Mouse (Mus musculus) C2C12 (cell line): Measurements from ENCODE around the gene AC134908.4. TPM values are rescaled to one million over a fixed set of nuclear protein-coding genes. Genes with fewer than 3 reads are reported as not detected.
A peak's percentile ranks its signal among the peaks of the same experiment; 100 is the strongest.

Experiments
- H3K27me3 ChIP-seq: one replicate; pipeline ENCODE4 v1.6.1; 2011; ENCODE audit not compliant: control insufficient read depth, insufficient read depth, insufficient read length
- H3K36me3 ChIP-seq: one replicate; pipeline ENCODE4 v1.6.1; 2011; ENCODE audit not compliant: control insufficient read depth, insufficient read depth
- H3K4me3 ChIP-seq: one replicate; pipeline ENCODE4 v1.5.1; 2011; ENCODE audit warnings: mild to moderate bottlenecking, control low read depth; ENCODE audit not compliant: poor library complexity, insufficient read depth, severe bottlenecking
- H3K79me2 ChIP-seq: one replicate; pipeline ENCODE4 v1.6.1; 2011; ENCODE audit not compliant: control insufficient read depth, insufficient read depth
- H3K79me3 ChIP-seq: one replicate; pipeline ENCODE4 v1.6.1; 2011; ENCODE audit warnings: low read depth, control low read depth
- H3ac ChIP-seq: one replicate; pipeline ENCODE3; 2011; ENCODE audit warnings: low read depth; ENCODE audit not compliant: control insufficient read depth, insufficient read length
- CEBPB ChIP-seq: IDR thresholded peaks from one replicate; pipeline ENCODE4 v1.6.1; 2011; ENCODE audit warnings: low read depth, mild to moderate bottlenecking, control low read depth, moderate library complexity
- CTCF ChIP-seq: IDR thresholded peaks from one replicate; pipeline ENCODE4 v1.5.1; 2011; ENCODE audit not compliant: control insufficient read depth, insufficient read depth, insufficient read length
- FOSL1 ChIP-seq: IDR thresholded peaks from one replicate; pipeline ENCODE4 v1.8.0; 2011; ENCODE audit warnings: mild to moderate bottlenecking, low read length; ENCODE audit not compliant: poor library complexity, insufficient read depth, severe bottlenecking
- MAX ChIP-seq: IDR thresholded peaks from one replicate; pipeline ENCODE4 v1.6.1; 2011; ENCODE audit warnings: mild to moderate bottlenecking, control low read depth
- MYOD1 ChIP-seq: IDR thresholded peaks from one replicate; pipeline ENCODE4 v1.6.1; 2011; ENCODE audit warnings: low read depth; ENCODE audit not compliant: control insufficient read depth, insufficient read length
- MYOG ChIP-seq: IDR thresholded peaks from one replicate; pipeline ENCODE4 v1.6.1; 2011; ENCODE audit not compliant: control insufficient read depth, insufficient read length; ENCODE audit errors: extremely low read depth
- USF1 ChIP-seq: IDR thresholded peaks from one replicate; pipeline ENCODE4 v1.6.1; 2011; ENCODE audit warnings: low read depth, mild to moderate bottlenecking, control low read depth, moderate library complexity
- polyA plus RNA-seq: library from polyadenylated mRNA; unstranded; fragments of >200 nt; fragmentation: generic; extraction: Trizol; gene quantifications from one replicate; pipeline ENCODE4 v1.2.1, GENCODE M21; 2012; ENCODE audit warnings: missing spikeins

AC134908.4 gene
- polyA plus RNA-seq, 1 experiment: not detected

- H3K4me3 ChIP-seq: no peak overlapping the region
- H3K27me3 ChIP-seq: no peaks in the 10 kb centered on the region
- H3K79me3 ChIP-seq: peaks cover 19% of the 10 kb centered on the region
- peaks cover 35% of the 10 kb centered on the region for H3K79me2 ChIP-seq
- no peak overlapping the region for H3ac ChIP-seq
- TF ChIP-seq CEBPB (no peak), MYOD1 (no peak), MAX (no peak), USF1 (no peak), FOSL1 (no peak), MYOG (no peak), CTCF (no peak)
- H3K36me3 ChIP-seq: peaks cover 35% of the 10 kb centered on the region
Measured at GRCm38 (mm10) chr17:25836397-25837075, 41.1 kb upstream of the AC134908.4 start.

DNA sequence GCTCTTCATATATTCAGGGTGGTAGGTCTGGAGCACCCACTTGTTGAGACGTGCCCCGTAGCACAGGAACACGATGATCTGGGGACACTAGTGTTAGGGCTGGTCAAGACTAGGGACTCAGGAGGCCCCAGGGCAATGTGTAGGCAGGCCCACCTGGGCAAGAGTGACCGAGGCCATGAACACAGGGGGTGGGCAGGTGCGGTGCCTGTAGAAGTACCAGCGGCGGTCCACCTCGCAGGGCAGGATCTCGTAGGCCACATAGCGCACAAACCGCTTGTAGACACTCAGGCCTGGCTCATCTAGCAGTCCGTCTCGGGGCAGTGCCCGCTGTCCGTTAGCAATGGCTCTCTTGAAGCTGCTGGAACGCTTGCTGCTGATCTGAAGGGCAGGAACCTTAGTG, 40.4 kb upstream of the AC134908.4 start:
- H3K4me3 ChIP-seq: no peak overlapping the region
- peaks cover 26% of the 10 kb centered on the region for H3K79me3 ChIP-seq
- H3K79me2 ChIP-seq: peaks cover 42% of the 10 kb centered on the region
- TF ChIP-seq CEBPB (no peak), CTCF (no peak), USF1 (no peak), MYOD1 (no peak), MAX (no peak), MYOG (no peak), FOSL1 (no peak)
- H3K27me3 ChIP-seq: no peaks in the 10 kb centered on the region
- H3K36me3 ChIP-seq: peaks cover 35% of the 10 kb centered on the region
- H3ac ChIP-seq: no peak overlapping the region

- H3K36me3 ChIP-seq: peaks cover 35% of the 10 kb centered on the region
Measured at GRCm38 (mm10) chr17:25835301-25835700, 39.8 kb upstream of the AC134908.4 start.

DNA sequence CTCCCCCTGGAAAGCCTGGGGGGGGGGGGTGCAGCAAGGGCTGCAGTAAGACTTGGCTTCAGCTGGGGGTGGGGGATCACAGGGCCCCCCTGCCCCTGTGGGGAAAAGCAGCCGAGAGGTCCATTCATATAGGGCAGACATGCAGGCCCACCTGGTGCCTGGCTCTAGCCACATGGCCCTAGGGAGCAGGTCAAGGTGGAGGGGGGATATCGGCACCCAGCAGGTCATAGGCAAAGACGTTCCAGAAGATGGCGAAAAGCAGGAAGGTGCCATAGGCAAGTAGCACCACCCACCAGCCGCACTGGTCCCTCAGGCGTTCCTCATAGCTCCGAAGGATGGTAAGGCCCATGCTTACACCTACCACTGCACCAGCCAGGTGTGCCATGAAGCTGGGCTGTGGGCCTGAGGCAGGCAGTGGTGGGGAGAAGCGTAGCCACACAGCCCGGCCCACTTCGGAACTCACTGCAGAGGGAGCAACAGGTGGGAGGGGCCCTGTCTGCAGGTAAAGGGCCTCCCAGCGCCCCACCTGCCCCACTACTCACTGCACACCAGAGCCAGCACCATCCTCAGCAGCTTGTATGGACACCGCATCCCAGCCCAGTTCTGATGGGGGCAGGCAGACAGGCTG, 39.2 kb upstream of the AC134908.4 start:
- Histone ChIP-seq H3K27me3 (no peaks in the 10 kb centered on the region), H3K4me3 (peak overlapping the region; percentile 79), H3K79me3 (peaks cover 27% of the 10 kb centered on the region), H3ac (no peak overlapping the region), H3K36me3 (peaks cover 39% of the 10 kb centered on the region), H3K79me2 (peaks cover 51% of the 10 kb centered on the region)
- TF ChIP-seq MYOG (no peak), MYOD1 (no peak), MAX (no peak), CTCF (no peak), CEBPB (no peak), USF1 (no peak), FOSL1 (no peak)

More at GRCm38 (mm10) chr17:25835301-25835700, 39.8 kb upstream of the AC134908.4 start:
- TF ChIP-seq MAX: no peak
- TF ChIP-seq CTCF: no peak
- no peak for TF ChIP-seq USF1
- no peak for TF ChIP-seq MYOG
- no peak for TF ChIP-seq FOSL1
- Histone ChIP-seq H3K79me3 (peaks cover 27% of the 10 kb centered on the region), H3K4me3 (no peak overlapping the region), H3K79me2 (peaks cover 47% of the 10 kb centered on the region), H3ac (no peak overlapping the region), H3K27me3 (no peaks in the 10 kb centered on the region)

- peaks cover 38% of the 10 kb centered on the region for H3K36me3 ChIP-seq
- no peaks in the 10 kb centered on the region for H3K27me3 ChIP-seq
- H3K79me2 ChIP-seq: peaks cover 51% of the 10 kb centered on the region
- TF ChIP-seq CEBPB (no peak), MYOG (no peak), USF1 (no peak), CTCF (no peak), MAX (no peak)
- H3ac ChIP-seq: peak overlapping the region; percentile 55
- H3K79me3 ChIP-seq: peaks cover 27% of the 10 kb centered on the region
- peak overlapping the region; percentile 79 for H3K4me3 ChIP-seq
Measured at GRCm38 (mm10) chr17:25833961-25834594, 38.6 kb upstream of the AC134908.4 start.
